Mouse (Mus musculus) embryonic facial prominence, embryonic 13.5 days (tissue): ENCODE data around the gene Alox5ap. TPM values are rescaled to one million over a fixed set of nuclear protein-coding genes. Genes with fewer than 3 reads are reported as not detected.
A peak's percentile ranks its signal among the peaks of the same experiment; 100 is the strongest.

Experiments used
- ATAC-seq: fragments of 200-750 bp; cut with Nextera tagmentation; 2 replicates; pipeline ENCODE4 v1.8.0; 2017; ENCODE audit warnings: low read depth; ENCODE audit not compliant: insufficient number of reproducible peaks, insufficient read depth, low FRiP score, low TSS enrichment
- H3K27ac ChIP-seq: fragments of 300-500 bp; sonication (generic); 2 replicates; pipeline ENCODE4 v1.5.1; 2015; ENCODE audit warnings: moderate library complexity, mild to moderate bottlenecking, inconsistent platforms
- H3K27me3 ChIP-seq: fragments of 300-500 bp; sonication (generic); 2 replicates; pipeline ENCODE4 v1.6.1; 2015; ENCODE audit warnings: mild to moderate bottlenecking, inconsistent platforms
- H3K36me3 ChIP-seq: fragments of 300-500 bp; sonication (generic); 2 replicates; pipeline ENCODE4 v1.6.1; 2015; ENCODE audit warnings: mild to moderate bottlenecking, inconsistent platforms
- H3K4me1 ChIP-seq: fragments of 300-500 bp; sonication (generic); 2 replicates; pipeline ENCODE4 v1.6.1; 2015; ENCODE audit warnings: inconsistent platforms
- H3K4me2 ChIP-seq: fragments of 300-500 bp; sonication (generic); 2 replicates; pipeline ENCODE4 v1.6.1; 2015; ENCODE audit warnings: moderate library complexity, mild to moderate bottlenecking, inconsistent platforms
- H3K4me3 ChIP-seq: fragments of 300-500 bp; sonication (generic); 2 replicates; pipeline ENCODE4 v1.5.1; 2015; ENCODE audit warnings: mild to moderate bottlenecking, inconsistent platforms
- H3K9ac ChIP-seq: fragments of 300-500 bp; sonication (generic); 2 replicates; pipeline ENCODE4 v1.6.1; 2015; ENCODE audit warnings: mild to moderate bottlenecking, inconsistent platforms
- H3K9me3 ChIP-seq: fragments of 300-500 bp; sonication (generic); 2 replicates; pipeline ENCODE4 v1.6.1; 2016; ENCODE audit warnings: inconsistent platforms
- WGBS: fragments of 180-500 bp; shearing (Covaris S2); methylation state at CpG from one replicate; pipeline ENCODE4 v1.1.7; 2015; ENCODE audit warnings: mixed read lengths; 5-methylcytosine and 5-hydroxymethylcytosine counted together
- polyA plus RNA-seq: library from polyadenylated mRNA; unstranded; fragments of >200 nt; fragmentation: Nextera tagmentation; extraction: Ambion mirVana; gene quantifications from 2 replicates; pipeline ENCODE4 v1.2.1, GENCODE M21; 2015

Alox5ap gene
- polyA plus RNA-seq, 1 experiment from 2014 or later = 10.4 TPM

GRCm38 (mm10) chr5:149286021-149286420, 21.5 kb downstream of the Alox5ap start:
- Histone ChIP-seq H3K4me1 (0 out of 2 replicates have a peak, but pooled peaks cover 3% of the 10 kb centered on the region), H3K36me3 (no peaks in the 10 kb centered on the region), H3K27me3 (no peaks in the 10 kb centered on the region), H3K9ac (no peak overlapping the region), H3K4me2 (no peak overlapping the region), H3K9me3 (0 out of 2 replicates have a peak, but pooled peaks cover 3% of the 10 kb centered on the region), H3K27ac (no peak overlapping the region), H3K4me3 (no peak overlapping the region)
- 64% methylated on average over 7 of the region's 7 CpGs for WGBS
- ATAC-seq = no peak

GRCm38 (mm10) chr5:149287148-149288038, 22.8 kb downstream of the Alox5ap start:
- Histone ChIP-seq H3K9me3 (0 out of 2 replicates have a peak, but pooled peaks cover under 1% of the 10 kb centered on the region), H3K27me3 (no peaks in the 10 kb centered on the region), H3K4me3 (peak overlapping the region; percentile 39), H3K4me1 (0 out of 2 replicates have a peak, but pooled peaks cover 4% of the 10 kb centered on the region), H3K9ac (peak overlapping the region; percentile 64), H3K27ac (no peak overlapping the region), H3K36me3 (no peaks in the 10 kb centered on the region), H3K4me2 (peak overlapping the region; percentile 66)
- ATAC-seq = no peak
- WGBS = 23% methylated on average over 41 of the region's 41 CpGs

- Histone ChIP-seq H3K27me3 (no peaks in the 10 kb centered on the region), H3K4me3 (no peak overlapping the region), H3K27ac (no peak overlapping the region), H3K4me1 (peaks cover 10% of the 10 kb centered on the region; the same call in 1 of the 2 replicates), H3K9ac (no peak overlapping the region), H3K4me2 (no peak overlapping the region), H3K9me3 (no peaks in the 10 kb centered on the region), H3K36me3 (no peaks in the 10 kb centered on the region)
- no peak for ATAC-seq
- 87% methylated on average over 5 of the region's 5 CpGs for WGBS
Measured at GRCm38 (mm10) chr5:149291266-149291665, 26.7 kb downstream of the Alox5ap start.

- 46% methylated on average over 4 of the region's 4 CpGs for WGBS
- peaks cover 8% of the 10 kb centered on the region for H3K9me3 ChIP-seq
- no peaks in the 10 kb centered on the region for H3K36me3 ChIP-seq
- H3K4me3 ChIP-seq = no peak overlapping the region
- peak overlapping the region; percentile 23 for H3K27ac ChIP-seq
- H3K4me2 ChIP-seq = no peak overlapping the region
- no peak overlapping the region for H3K9ac ChIP-seq
- ATAC-seq = no peak
- peaks cover 7% of the 10 kb centered on the region; the same call in 1 of the 2 replicates for H3K4me1 ChIP-seq
- H3K27me3 ChIP-seq = no peaks in the 10 kb centered on the region
Measured at GRCm38 (mm10) chr5:149293071-149293470, 28.5 kb downstream of the Alox5ap start.

- Histone ChIP-seq H3K27ac (no peak overlapping the region), H3K4me3 (no peak overlapping the region), H3K27me3 (no peaks in the 10 kb centered on the region), H3K4me1 (peaks cover 7% of the 10 kb centered on the region; the same call in 1 of the 2 replicates), H3K9ac (no peak overlapping the region), H3K4me2 (no peak overlapping the region), H3K36me3 (no peaks in the 10 kb centered on the region), H3K9me3 (peaks cover 8% of the 10 kb centered on the region)
- 93% methylated on average over 6 of the region's 6 CpGs for WGBS
- ATAC-seq = no peak
Measured at GRCm38 (mm10) chr5:149296808-149297207, 32.2 kb downstream of the Alox5ap start.

- Histone ChIP-seq H3K27me3 (no peaks in the 10 kb centered on the region), H3K4me2 (no peak overlapping the region), H3K4me1 (peaks cover 6% of the 10 kb centered on the region; the same call in 1 of the 2 replicates), H3K36me3 (no peaks in the 10 kb centered on the region), H3K4me3 (no peak overlapping the region), H3K9ac (no peak overlapping the region), H3K9me3 (peaks cover 8% of the 10 kb centered on the region), H3K27ac (no peak overlapping the region)
- 62% methylated on average over 2 of the region's 2 CpGs for WGBS
- no peak for ATAC-seq
Measured at GRCm38 (mm10) chr5:149297464-149297863, 32.9 kb downstream of the Alox5ap start.

- Histone ChIP-seq H3K9ac (no peak overlapping the region), H3K4me2 (no peak overlapping the region), H3K36me3 (no peaks in the 10 kb centered on the region), H3K27ac (no peak overlapping the region), H3K4me3 (no peak overlapping the region), H3K27me3 (no peaks in the 10 kb centered on the region), H3K4me1 (0 out of 2 replicates have a peak, but pooled peaks cover 1% of the 10 kb centered on the region), H3K9me3 (peaks cover 8% of the 10 kb centered on the region)
- WGBS = 65% methylated on average over 4 of the region's 4 CpGs
- no peak for ATAC-seq
Measured at GRCm38 (mm10) chr5:149298234-149298633, 33.7 kb downstream of the Alox5ap start.

- peaks cover 36% of the 10 kb centered on the region for H3K4me1 ChIP-seq
- peak overlapping the region; percentile 52 for H3K4me2 ChIP-seq
- H3K27ac ChIP-seq = peak overlapping the region; percentile 93
- H3K9me3 ChIP-seq = no peaks in the 10 kb centered on the region
- 0 out of 2 replicates have a peak overlapping the region, but pooled peaks have one; percentile 16 for H3K9ac ChIP-seq
- ATAC-seq = no peak
- 16% methylated on average over 23 of the region's 23 CpGs for WGBS
- H3K27me3 ChIP-seq = no peaks in the 10 kb centered on the region
- peak overlapping the region; percentile 20 for H3K4me3 ChIP-seq
- no peaks in the 10 kb centered on the region for H3K36me3 ChIP-seq
Measured at GRCm38 (mm10) chr5:149312884-149313652, 48.5 kb downstream of the Alox5ap start.

GRCm38 (mm10) chr5:149314514-149315081, 50.0 kb downstream of the Alox5ap start:
- no peak for ATAC-seq
- Histone ChIP-seq H3K4me3 (no peak overlapping the region), H3K4me2 (no peak overlapping the region), H3K36me3 (no peaks in the 10 kb centered on the region), H3K27ac (no peak overlapping the region), H3K4me1 (peaks cover 42% of the 10 kb centered on the region), H3K9ac (no peak overlapping the region), H3K27me3 (no peaks in the 10 kb centered on the region), H3K9me3 (no peaks in the 10 kb centered on the region)
- WGBS = 74% methylated on average over 12 of the region's 12 CpGs

GRCm38 (mm10) chr5:149316926-149317325, 52.4 kb downstream of the Alox5ap start:
- 0 out of 2 replicates have a peak overlapping the region, but pooled peaks have one; percentile 39 for H3K27ac ChIP-seq
- no peak overlapping the region for H3K4me2 ChIP-seq
- WGBS = 21% methylated on average over 4 of the region's 4 CpGs
- no peak overlapping the region for H3K4me3 ChIP-seq
- H3K27me3 ChIP-seq = no peaks in the 10 kb centered on the region
- H3K9ac ChIP-seq = no peak overlapping the region
- H3K9me3 ChIP-seq = no peaks in the 10 kb centered on the region
- no peak for ATAC-seq
- peaks cover 63% of the 10 kb centered on the region for H3K4me1 ChIP-seq
- H3K36me3 ChIP-seq = no peaks in the 10 kb centered on the region

GRCm38 (mm10) chr5:149319874-149320323, 55.3 kb downstream of the Alox5ap start:
- peaks cover 62% of the 10 kb centered on the region for H3K4me1 ChIP-seq
- WGBS = 9% methylated on average over 9 of the region's 9 CpGs
- H3K4me3 ChIP-seq = no peak overlapping the region
- H3K9ac ChIP-seq = peak overlapping the region; percentile 58; the same call in 1 of the 2 replicates
- H3K27ac ChIP-seq = peak overlapping the region; percentile 98
- no peak for ATAC-seq
- no peaks in the 10 kb centered on the region for H3K36me3 ChIP-seq
- no peaks in the 10 kb centered on the region for H3K9me3 ChIP-seq
- H3K27me3 ChIP-seq = no peaks in the 10 kb centered on the region
- peak overlapping the region; percentile 54 for H3K4me2 ChIP-seq
